Mouse (Mus musculus) E14TG2a.4 (cell line): Measurements from ENCODE around the gene Slc39a11.
A peak's percentile ranks its signal among the peaks of the same experiment; 100 is the strongest.

Source experiments
- H3K27me3 ChIP-seq: 2 replicates; pipeline ENCODE4 v1.6.1; 2014; ENCODE audit warnings: low read length, control low read depth; ENCODE audit not compliant: insufficient read depth
- H3K36me3 ChIP-seq: 2 replicates; pipeline ENCODE4 v1.6.1; 2014; ENCODE audit warnings: low read length, control low read depth; ENCODE audit not compliant: insufficient read depth
- H3K4me1 ChIP-seq: replicated peaks from 2 replicates; pipeline ENCODE4 v1.6.1; 2014; ENCODE audit warnings: low read depth, low read length, control low read depth
- H3K4me3 ChIP-seq: replicated peaks from 2 replicates; pipeline ENCODE4 v1.5.1; 2014; ENCODE audit warnings: mild to moderate bottlenecking, low read length
- H3K9me3 ChIP-seq: 2 replicates; pipeline ENCODE4 v1.6.1; 2014; ENCODE audit warnings: low read length, control low read depth
- CTCF ChIP-seq: conservative IDR thresholded peaks from 2 replicates; pipeline ENCODE4 v1.5.1; 2014; ENCODE audit warnings: low read length
- NANOG ChIP-seq: IDR thresholded peaks from 2 replicates; pipeline ENCODE4 v1.6.1; 2014; ENCODE audit warnings: borderline replicate concordance, low read length, mixed read lengths
- POU5F1 ChIP-seq: IDR thresholded peaks from 2 replicates; pipeline ENCODE4 v1.6.1; 2014; ENCODE audit warnings: low read length, borderline replicate concordance

The Slc39a11 gene

GRCm38 (mm10) chr11:113399601-113400000, 250.3 kb downstream of the Slc39a11 start:
- Histone ChIP-seq H3K4me3 (no peak overlapping the region), H3K9me3 (no peaks in the 10 kb centered on the region), H3K4me1 (peaks cover 27% of the 10 kb centered on the region), H3K36me3 (no peaks in the 10 kb centered on the region), H3K27me3 (peaks cover 4% of the 10 kb centered on the region; the same call in 1 of the 2 replicates)
- TF ChIP-seq NANOG (no peak), POU5F1 (no peak), CTCF (no peak)

- Histone ChIP-seq H3K4me3 (no peak overlapping the region), H3K27me3 (peaks cover 8% of the 10 kb centered on the region; the same call in 1 of the 2 replicates), H3K36me3 (no peaks in the 10 kb centered on the region), H3K9me3 (no peaks in the 10 kb centered on the region), H3K4me1 (peaks cover 40% of the 10 kb centered on the region)
- no peak for TF ChIP-seq POU5F1
- no peak for TF ChIP-seq NANOG
- peak; percentile 86 for TF ChIP-seq CTCF
These were observed 252.5 kb downstream of the Slc39a11 start for GRCm38 (mm10) chr11:113397394-113397793.

- Histone ChIP-seq H3K9me3 (no peaks in the 10 kb centered on the region), H3K4me1 (peaks cover 43% of the 10 kb centered on the region), H3K27me3 (peaks cover 8% of the 10 kb centered on the region; the same call in 1 of the 2 replicates), H3K36me3 (no peaks in the 10 kb centered on the region), H3K4me3 (no peak overlapping the region)
- TF ChIP-seq POU5F1 (no peak), CTCF (no peak), NANOG (no peak)
These were observed 256.3 kb downstream of the Slc39a11 start for GRCm38 (mm10) chr11:113393366-113394150.

GRCm38 (mm10) chr11:113391664-113392063, 258.2 kb downstream of the Slc39a11 start:
- Histone ChIP-seq H3K27me3 (peaks cover 8% of the 10 kb centered on the region; the same call in 1 of the 2 replicates), H3K4me1 (peaks cover 45% of the 10 kb centered on the region), H3K36me3 (no peaks in the 10 kb centered on the region), H3K4me3 (no peak overlapping the region), H3K9me3 (no peaks in the 10 kb centered on the region)
- no peak for TF ChIP-seq CTCF
- TF ChIP-seq NANOG: no peak
- TF ChIP-seq POU5F1: no peak

GRCm38 (mm10) chr11:113389637-113390036, 260.2 kb downstream of the Slc39a11 start:
- no peak overlapping the region for H3K4me3 ChIP-seq
- peaks cover 32% of the 10 kb centered on the region for H3K4me1 ChIP-seq
- TF ChIP-seq NANOG: no peak
- no peak for TF ChIP-seq POU5F1
- no peak for TF ChIP-seq CTCF
- H3K27me3 ChIP-seq: peaks cover 4% of the 10 kb centered on the region; the same call in 1 of the 2 replicates
- no peaks in the 10 kb centered on the region for H3K9me3 ChIP-seq
- H3K36me3 ChIP-seq: no peaks in the 10 kb centered on the region

- no peak for TF ChIP-seq POU5F1
- peak; percentile 52; the same call in 1 of the 2 replicates for TF ChIP-seq NANOG
- no peak for TF ChIP-seq CTCF
- Histone ChIP-seq H3K4me3 (no peak overlapping the region), H3K36me3 (no peaks in the 10 kb centered on the region), H3K9me3 (no peaks in the 10 kb centered on the region), H3K4me1 (peaks cover 22% of the 10 kb centered on the region), H3K27me3 (0 out of 2 replicates have a peak, but pooled peaks cover 2% of the 10 kb centered on the region)
These were observed 267.0 kb downstream of the Slc39a11 start for GRCm38 (mm10) chr11:113382674-113383571.

GRCm38 (mm10) chr11:113381550-113381949, 268.3 kb downstream of the Slc39a11 start:
- peaks cover 22% of the 10 kb centered on the region for H3K4me1 ChIP-seq
- no peaks in the 10 kb centered on the region for H3K9me3 ChIP-seq
- no peak overlapping the region for H3K4me3 ChIP-seq
- no peaks in the 10 kb centered on the region for H3K36me3 ChIP-seq
- no peak for TF ChIP-seq CTCF
- TF ChIP-seq POU5F1: no peak
- no peak for TF ChIP-seq NANOG
- 0 out of 2 replicates have a peak, but pooled peaks cover 2% of the 10 kb centered on the region for H3K27me3 ChIP-seq

GRCm38 (mm10) chr11:113378867-113379266, 271.0 kb downstream of the Slc39a11 start:
- TF ChIP-seq CTCF (no peak), POU5F1 (no peak), NANOG (no peak)
- peaks cover 6% of the 10 kb centered on the region; the same call in 1 of the 2 replicates for H3K9me3 ChIP-seq
- peaks cover 22% of the 10 kb centered on the region for H3K4me1 ChIP-seq
- 0 out of 2 replicates have a peak, but pooled peaks cover 2% of the 10 kb centered on the region for H3K27me3 ChIP-seq
- no peaks in the 10 kb centered on the region for H3K36me3 ChIP-seq
- H3K4me3 ChIP-seq: no peak overlapping the region
